Mouse (Mus musculus) megakaryocyte, embryonic 14.5 days (primary cell): ENCODE measurements around the gene Atxn3.

Experiments used
- FLI1 ChIP-seq: IDR thresholded peaks from 2 replicates; pipeline ENCODE4 v1.6.1; 2012; ENCODE audit warnings: low read length, inconsistent platforms, mixed read lengths
- GATA1 ChIP-seq: IDR thresholded peaks from 3 replicates; pipeline ENCODE4 v1.6.1; 2012; ENCODE audit warnings: mixed read lengths, low read length, inconsistent platforms, borderline replicate concordance

GRCm38 (mm10) chr12:101985110-101985509 lies 27.1 kb upstream of the Atxn3 start:
- TF ChIP-seq GATA1 (no peak), FLI1 (no peak)
